Mouse (Mus musculus) gastrocnemius, postnatal 4 days (tissue): ENCODE measurements at regions not wholly inside any gene's neighbourhood (a gene's known extent, or its start where the extent isn't known, plus 50 kb on each side); places are given as distances from the start of the nearest gene placed in this dataset.

Source experiments
- DNase-seq, 2 experiments: peaks; one replicate each; pipeline ENCODE4 v3.0.0; 2021 to 2022; ENCODE audit warnings: low spot score in 2 of 2, mixed read lengths in 2 of 2

GRCm38 (mm10) chr13:72023666-72024065 is 60.1 kb upstream of the Irx1 start:
- DNase-seq = no peak

DNA sequence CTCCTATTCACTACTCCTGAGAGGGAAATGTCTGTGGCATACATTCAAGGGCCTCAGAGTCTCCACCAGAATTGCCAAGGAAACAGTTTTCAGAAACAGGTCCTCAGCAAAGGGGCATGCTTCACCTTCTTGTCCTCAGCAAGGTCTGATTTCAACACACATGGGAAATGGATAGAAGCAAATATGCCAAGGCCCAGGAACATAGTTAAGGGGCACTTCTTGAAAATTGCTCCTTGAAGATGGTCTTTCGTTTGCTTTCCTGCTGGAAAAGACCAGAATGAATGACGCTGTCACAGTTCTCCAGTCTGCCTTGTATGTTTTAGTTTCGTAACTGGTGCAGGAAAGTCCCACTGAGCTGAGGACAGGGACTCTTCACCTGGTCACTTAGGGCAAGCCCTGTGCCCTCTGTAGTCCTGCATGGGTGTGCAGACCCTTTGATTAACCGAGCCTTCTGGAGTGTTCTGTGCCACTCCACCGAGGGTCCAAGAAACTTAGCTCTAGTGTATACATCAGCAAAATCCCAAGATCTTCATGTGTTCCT is 80.5 kb upstream of the Irx1 start:
- no peak for DNase-seq

DNA sequence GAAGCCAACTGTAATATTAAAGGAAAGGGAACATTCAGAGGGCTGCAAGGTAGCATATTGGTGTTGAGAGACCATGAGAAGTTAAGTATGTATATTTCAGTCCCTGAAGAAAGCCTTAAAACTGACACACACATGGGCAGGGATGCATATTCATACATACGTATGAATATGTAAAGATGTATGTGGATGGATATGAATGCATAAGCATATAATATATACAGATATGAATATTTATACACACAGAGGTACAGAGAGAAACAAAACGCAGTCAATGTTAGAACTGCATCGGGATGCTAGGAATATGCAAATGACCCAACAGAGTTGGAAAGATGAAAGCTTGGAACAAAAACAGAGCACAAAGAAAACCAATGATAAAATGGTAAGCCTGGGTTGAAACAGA is 92.9 kb upstream of the Irx1 start:
- no peak for DNase-seq

- DNase-seq = no peak
These were observed 98.1 kb upstream of the Irx1 start for GRCm38 (mm10) chr13:72061659-72062058.

GRCm38 (mm10) chr13:72063278-72063761 is 99.8 kb upstream of the Irx1 start:
- DNase-seq = no peak

DNA sequence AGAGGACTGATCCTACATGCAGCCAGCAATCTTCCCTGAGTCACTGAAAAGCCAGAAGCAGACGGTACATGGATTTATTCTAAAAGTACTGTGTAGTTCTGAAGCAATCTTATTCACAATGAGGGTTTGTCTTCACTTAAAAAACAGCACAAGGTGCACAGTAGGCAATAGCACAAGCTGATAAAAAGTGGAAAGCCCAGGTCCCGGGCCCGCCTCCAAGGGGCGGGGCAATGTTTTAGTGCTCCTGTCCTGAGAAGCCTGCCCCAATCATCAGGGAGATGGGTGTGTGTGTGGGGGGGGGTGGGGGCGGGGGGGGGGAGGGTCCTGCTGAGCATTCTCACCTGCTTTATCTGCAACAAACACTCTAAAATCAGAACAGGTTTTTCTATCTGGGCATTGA is 133.1 kb upstream of the Irx1 start:
- no peak for DNase-seq

DNA sequence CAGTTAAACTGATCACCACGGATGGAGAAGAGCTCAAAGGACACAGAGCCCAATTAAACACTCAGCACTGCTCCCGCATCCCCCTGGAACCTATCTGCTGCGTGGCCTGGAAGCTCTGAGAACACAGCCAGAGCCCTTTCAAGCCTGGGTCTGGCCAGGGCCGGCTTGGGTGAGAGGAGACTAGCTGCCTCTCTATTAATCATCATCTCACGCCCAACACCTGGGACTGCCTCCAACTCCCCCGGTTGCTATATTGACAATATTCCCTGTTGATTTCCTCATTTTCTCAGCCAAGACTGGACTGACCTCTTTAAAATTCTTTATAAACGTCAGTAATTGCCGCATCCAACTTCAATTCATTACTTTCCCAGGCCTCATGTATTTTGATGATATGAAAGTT is 133.7 kb upstream of the Irx1 start:
- DNase-seq = no peak

GRCm38 (mm10) chr13:72097811-72098210 is 134.3 kb upstream of the Irx1 start:
- no peak for DNase-seq

- no peak for DNase-seq
These were observed 137.2 kb upstream of the Irx1 start for GRCm38 (mm10) chr13:72100741-72101140.

GRCm38 (mm10) chr13:72108666-72109065 is 145.1 kb upstream of the Irx1 start:
- no peak for DNase-seq

GRCm38 (mm10) chr13:72113942-72114341 is 150.4 kb upstream of the Irx1 start:
- DNase-seq = no peak

DNA sequence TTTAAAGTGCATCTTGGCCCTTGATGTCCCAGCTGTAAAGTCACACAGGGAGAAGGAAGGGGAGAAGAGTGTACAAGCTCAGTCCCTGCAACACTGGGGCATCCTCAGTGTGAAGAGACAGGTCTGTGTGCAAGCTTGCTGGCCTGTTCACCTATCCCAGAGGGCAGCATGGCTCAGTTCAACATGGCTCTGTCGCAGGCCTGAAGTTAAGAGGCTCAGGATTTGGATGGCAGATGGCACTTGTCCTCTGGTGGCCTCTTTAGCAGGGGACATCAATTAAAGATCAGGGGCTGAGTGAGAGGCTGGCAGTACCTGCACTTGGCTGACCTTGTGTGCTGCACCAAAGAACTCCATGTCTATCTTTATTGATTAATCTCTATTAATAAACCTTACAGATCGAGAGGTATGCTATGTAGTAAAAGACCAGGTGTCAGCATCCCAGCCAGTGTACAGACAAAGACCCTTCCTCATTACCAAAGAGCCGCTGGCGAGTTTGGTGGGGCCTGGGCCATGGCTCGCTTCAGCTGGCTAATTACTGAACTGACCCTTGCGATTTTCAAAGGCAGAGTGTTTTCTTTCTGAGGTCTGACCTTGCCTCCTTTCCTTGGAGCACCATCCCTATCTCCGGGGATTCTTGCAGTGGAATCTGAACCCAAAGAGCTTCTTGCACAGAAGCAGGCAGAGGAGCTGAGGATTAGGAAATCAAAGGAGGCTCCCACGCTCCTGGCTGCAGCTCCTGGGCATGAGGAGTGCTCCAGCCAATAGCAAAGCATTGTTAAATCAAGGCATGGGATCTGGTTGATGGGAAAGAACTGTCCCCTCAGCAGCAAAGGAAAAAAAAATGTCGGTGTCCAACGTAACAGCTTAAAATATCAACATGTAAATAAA is 151.5 kb upstream of the Irx1 start:
- DNase-seq = no peak

GRCm38 (mm10) chr13:72120467-72120866 is 156.9 kb upstream of the Irx1 start:
- no peak for DNase-seq

DNA sequence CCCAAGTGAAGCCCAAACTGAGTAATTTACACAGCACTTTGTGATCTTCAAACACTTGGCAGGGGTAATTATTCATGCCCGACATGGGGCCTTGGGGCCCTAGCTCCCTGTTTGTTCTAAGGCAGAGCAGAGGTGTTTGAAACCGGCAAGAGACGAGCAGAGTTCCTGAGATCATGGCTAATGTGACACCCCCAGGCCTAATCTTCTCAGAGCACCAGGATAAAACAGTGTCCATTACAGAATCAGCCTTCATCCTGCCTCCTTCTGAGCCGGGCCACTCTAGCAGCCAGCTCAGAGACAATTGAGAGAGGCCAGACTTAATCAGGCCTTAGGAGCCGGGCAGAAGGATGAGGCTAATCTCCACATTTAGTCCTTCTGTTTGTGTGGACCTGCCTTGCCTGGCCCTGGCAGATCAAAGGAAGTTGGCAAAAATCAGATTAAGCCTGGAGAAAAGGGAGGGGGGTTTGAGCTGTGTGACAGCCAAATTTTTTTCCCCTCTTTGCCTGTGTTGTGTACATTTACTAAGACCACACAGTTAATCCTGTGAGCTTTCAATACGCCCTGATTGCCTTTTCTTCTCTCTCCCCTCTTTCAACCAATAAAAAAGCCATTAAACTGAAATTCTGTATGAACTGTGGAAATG is 157.5 kb upstream of the Irx1 start:
- DNase-seq = no peak

DNA sequence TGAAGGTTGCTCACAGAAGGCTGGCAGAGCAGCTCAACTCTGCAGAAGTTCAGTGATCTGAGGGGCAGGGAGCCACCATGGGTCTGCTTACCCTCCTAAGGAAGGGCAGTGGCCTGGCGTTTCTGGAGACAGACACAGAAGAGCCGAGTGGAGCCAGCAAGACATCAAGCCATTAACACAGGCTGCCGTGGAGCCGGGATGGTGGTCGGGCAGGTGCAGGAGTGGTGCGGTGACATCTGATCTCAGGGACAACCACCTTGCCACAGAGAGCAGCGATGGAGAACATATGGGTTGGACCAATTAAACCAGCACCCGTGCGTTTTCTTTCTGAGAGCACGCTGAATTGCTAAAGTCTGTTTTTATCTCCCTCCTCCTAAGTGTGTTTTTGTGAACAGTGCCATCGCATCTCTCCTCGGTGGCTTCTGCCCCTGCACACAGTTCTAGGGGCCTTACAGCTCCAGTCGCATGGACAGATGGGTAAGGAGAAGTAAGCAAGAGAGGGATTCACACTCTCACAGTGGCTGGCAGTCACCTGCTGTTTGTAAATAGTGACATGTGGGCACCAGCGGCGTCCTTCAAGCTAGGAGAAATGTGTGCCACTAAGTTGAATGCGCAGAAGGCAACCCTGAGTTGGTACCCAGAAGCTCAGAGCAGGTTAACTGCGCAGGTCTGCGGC is 158.2 kb upstream of the Irx1 start:
- DNase-seq = no peak

DNA sequence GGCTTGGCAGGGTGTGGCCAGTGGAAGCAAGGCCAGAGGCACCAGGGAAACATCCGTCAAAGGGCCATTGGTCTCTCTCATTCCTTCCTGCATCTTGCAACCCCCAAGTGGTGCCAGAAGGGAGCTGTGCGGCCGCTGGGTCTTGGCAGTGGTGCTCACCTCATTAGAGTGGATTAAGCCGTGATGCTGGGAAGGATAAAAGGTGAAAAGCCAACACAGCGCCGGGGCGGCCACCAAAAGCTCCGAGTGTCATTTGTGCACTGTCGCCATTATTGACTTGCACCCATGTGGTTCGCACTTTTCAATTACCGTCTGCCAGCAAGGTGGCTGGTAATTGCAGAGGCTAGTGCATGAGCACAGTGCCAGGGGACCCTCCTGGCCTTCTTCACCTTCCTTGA is 158.7 kb upstream of the Irx1 start:
- DNase-seq = no peak

GRCm38 (mm10) chr13:72128306-72128705 is 164.8 kb upstream of the Irx1 start:
- no peak for DNase-seq

GRCm38 (mm10) chr13:72131341-72131740 is 167.8 kb upstream of the Irx1 start:
- DNase-seq = no peak

GRCm38 (mm10) chr13:72134101-72134768 is 170.7 kb upstream of the Irx1 start:
- DNase-seq = no peak

DNA sequence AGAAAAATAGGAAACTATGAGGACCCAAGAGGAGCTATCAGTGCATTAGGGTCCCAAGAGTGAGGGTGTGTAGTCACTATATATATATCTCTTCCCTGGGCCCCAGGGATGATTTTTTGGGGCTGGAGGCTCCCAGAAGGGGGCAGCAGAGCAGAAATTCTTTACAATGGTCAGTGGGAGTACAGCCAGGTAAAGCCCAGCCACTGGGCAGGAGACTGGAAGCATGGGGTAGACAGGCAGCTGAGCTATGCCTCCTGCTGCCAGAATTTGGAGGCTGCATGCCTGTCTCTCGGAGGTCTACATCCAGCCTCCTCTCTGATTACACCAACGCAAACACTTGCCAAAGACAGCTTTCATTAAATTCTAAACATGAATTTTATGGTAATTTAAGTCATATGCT is 202.7 kb upstream of the Irx1 start:
- DNase-seq = no peak

DNA sequence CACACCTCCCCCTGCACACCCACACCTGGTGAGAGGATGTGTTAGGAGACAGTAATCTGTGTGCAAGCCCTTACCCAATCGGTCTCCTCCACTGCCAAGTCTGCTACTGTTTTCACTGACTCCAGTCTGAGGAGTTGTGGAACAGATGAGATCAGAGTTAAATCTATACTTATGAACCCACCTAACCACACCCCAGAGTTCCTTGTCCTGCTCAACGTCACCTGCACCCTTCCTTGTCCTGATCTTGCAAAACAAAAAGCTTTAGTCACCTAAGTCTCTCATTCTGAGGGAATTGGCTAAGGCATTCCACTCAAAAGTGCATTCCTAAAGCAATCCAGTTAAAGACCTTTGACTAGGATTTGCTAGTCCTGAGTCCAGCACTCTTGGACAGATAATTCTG is 203.9 kb upstream of the Irx1 start:
- no peak for DNase-seq
